ENCODE assay signal across 9 mouse cellular contexts in the genomic region with DNA sequence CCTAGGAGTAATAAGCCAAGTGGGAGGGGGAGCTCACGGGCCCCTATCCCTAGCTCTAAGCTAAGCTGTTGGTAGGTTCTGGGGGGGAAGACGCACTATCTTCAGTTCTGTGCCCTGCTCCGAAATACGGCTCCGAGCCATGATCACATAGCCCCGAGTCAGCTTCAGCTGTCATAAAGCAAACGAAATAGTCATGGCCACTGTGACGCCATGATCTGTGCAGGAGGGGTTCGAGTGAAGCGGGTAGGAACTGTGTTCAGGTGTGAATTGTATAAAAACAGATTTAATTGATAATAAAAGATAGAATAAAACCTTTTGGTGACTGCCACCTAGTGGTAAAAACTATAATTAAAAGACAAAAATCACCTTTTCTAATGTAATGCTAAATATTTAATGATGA. TPM values are rescaled to one million over a fixed set of nuclear protein-coding genes. Genes with fewer than 3 reads are reported as not detected.
DNase-seq lines count a peak whose midpoint lies in the region; ATAC-seq lines count a peak whose summit lies in the region.
"Had no signal": no experiment of that assay in that cellular context is flagged by ENCODE, and none has a peak within 500 bp of the region (broad histone marks: within the 10 kb centered on the region; RNA-seq: fewer than 3 reads in every experiment).

No protein-coding gene starts in this region.

- H3K36me3 ChIP-seq in neural tube, embryonic 15.5 days, result no peaks in the 10 kb centered on the region
- H3K36me3 ChIP-seq: heart, embryonic 15.5 days had no signal

- H3K27me3 ChIP-seq in neural tube, embryonic 15.5 days (replicated peaks), result no peaks in the 10 kb centered on the region
- H3K27me3 ChIP-seq: heart, embryonic 15.5 days had no signal

- H3K27ac ChIP-seq in neural tube, embryonic 15.5 days (replicated peaks), result no peak overlapping the region
- H3K27ac ChIP-seq: heart, embryonic 15.5 days had no signal

- H3K9me3 ChIP-seq in neural tube, embryonic 15.5 days (replicated peaks), result no peaks in the 10 kb centered on the region
- H3K9me3 ChIP-seq: heart, embryonic 15.5 days had no signal

- 72% methylated on average over 10 of the region's 10 CpGs for WGBS in neural tube, embryonic 15.5 days

- DNase-seq in kidney, adult 18-20 months, result peak; percentile 26
- DNase-seq in kidney, postnatal 10 days, result no peak
- peak; percentile 4 for DNase-seq in CD4-positive helper T cell, adult 2 months (ENCODE audit: low read depth, low spot score)
- peak; percentile 17 for DNase-seq in brain, adult 2 months (ENCODE audit: low read depth, low spot score)
- DNase-seq in ovary, adult 18-20 months (ENCODE audit: low spot score), result no peak
- no peak for DNase-seq in right cerebral cortex, postnatal 36 days (ENCODE audit: low spot score in 2 of 2)

- no peaks in the 10 kb centered on the region for H3K4me1 ChIP-seq in neural tube, embryonic 15.5 days
- H3K4me1 ChIP-seq: heart, embryonic 15.5 days had no signal

- ATAC-seq in inflammation-experienced regulatory T-cells, adult 6 months, result peak; percentile 35
- ATAC-seq in neural tube, embryonic 15.5 days (ENCODE audit: low FRiP score), result peak; percentile 55

- H3K9ac ChIP-seq in neural tube, embryonic 15.5 days (replicated peaks), result no peak overlapping the region
- H3K9ac ChIP-seq: heart, embryonic 15.5 days had no signal

- no peak overlapping the region for H3K4me3 ChIP-seq in neural tube, embryonic 15.5 days (replicated peaks)
- H3K4me3 ChIP-seq: heart, embryonic 15.5 days had no signal

- H3K4me2 ChIP-seq in neural tube, embryonic 15.5 days, result no peak overlapping the region
- H3K4me2 ChIP-seq: heart, embryonic 15.5 days had no signal

RNA-seq across cellular contexts. Expression of a gene that starts 42.4 kb away (rescaled TPM):
- polyA plus RNA-seq in inflammation-experienced regulatory T-cells, adult 6 months (2017; shearing (Covaris generic)), result 10 to 100 TPM; 46.1 to 97.6 (median 51.4) TPM
- 200 and 219 TPM in 2 replicates for polyA plus RNA-seq in neural tube, embryonic 15.5 days (2015; fragmentation: Nextera tagmentation; extraction: Ambion mirVana)

Comparison
In these comparisons a context has a peak if more than half of its experiments do, and no peak if none do; other contexts are left out.
1. DNase-seq: peak in kidney, adult 18-20 months (single experiment), CD4-positive helper T cell, adult 2 months (single experiment) and brain, adult 2 months (single experiment); none in kidney, postnatal 10 days (single experiment), ovary, adult 18-20 months (single experiment) and right cerebral cortex, postnatal 36 days (0 of 2).